8 mouse cellular contexts compared by ENCODE assay signal in the genomic region with DNA sequence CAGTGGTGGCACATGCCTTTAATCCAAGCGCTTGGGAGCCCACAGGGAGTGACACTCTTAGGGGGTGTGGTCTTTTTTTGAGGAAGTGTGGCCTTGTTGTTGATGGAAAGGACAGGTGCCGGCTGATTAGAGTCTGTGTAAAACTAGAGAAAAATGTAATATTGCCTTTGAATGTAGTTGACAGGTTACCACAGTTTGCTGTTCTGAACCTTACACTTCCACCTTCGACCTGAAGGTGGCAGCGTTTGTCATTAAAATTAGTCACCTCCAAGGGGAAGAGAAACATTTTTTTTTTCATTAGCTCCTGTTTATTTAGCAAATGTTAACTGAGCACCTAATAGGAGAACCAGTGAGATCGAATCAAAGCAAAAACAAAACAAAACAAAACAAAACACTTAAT. TPM values are rescaled to one million over a fixed set of nuclear protein-coding genes. Genes with fewer than 3 reads are reported as not detected.
DNase-seq lines count a peak whose midpoint lies in the region; ATAC-seq lines count a peak whose summit lies in the region.

No protein-coding gene starts in this region.

- no peak for ATAC-seq in liver, embryonic 12.5 days
- ATAC-seq in hematopoietic stem cell, adult 5-6 weeks (replicated peaks in 1 of 2; ENCODE audit: insufficient read depth in 1 of 2, low FRiP score in 2 of 2, low TSS enrichment in 1 of 2, low read depth in 1 of 2, poor library complexity in 2 of 2, severe bottlenecking in 2 of 2): peak; percentile 38 to 42

- H3K27ac ChIP-seq in liver, embryonic 12.5 days: no peak overlapping the region
- no peak overlapping the region for H3K27ac ChIP-seq in limb, embryonic 10.5 days

- no peaks in the 10 kb centered on the region for H3K27me3 ChIP-seq in liver, embryonic 12.5 days (replicated peaks)
- no peaks in the 10 kb centered on the region for H3K27me3 ChIP-seq in limb, embryonic 10.5 days (ENCODE audit: low read depth, poor library complexity, severe bottlenecking)

- peaks cover 15% of the 10 kb centered on the region for H3K4me1 ChIP-seq in liver, embryonic 12.5 days
- peaks cover 12% of the 10 kb centered on the region for H3K4me1 ChIP-seq in limb, embryonic 10.5 days

- H3K9ac ChIP-seq in liver, embryonic 12.5 days: no peak overlapping the region

- H3K4me3 ChIP-seq in liver, embryonic 12.5 days: no peak overlapping the region
- no peak overlapping the region for H3K4me3 ChIP-seq in limb, embryonic 10.5 days

- WGBS in liver, embryonic 12.5 days (ENCODE audit: insufficient replicate concordance): 15% methylated on average over 5 of the region's 5 CpGs
- WGBS in limb, embryonic 10.5 days: 33% methylated on average over 5 of the region's 5 CpGs

- H3K36me3 ChIP-seq in liver, embryonic 12.5 days: no peaks in the 10 kb centered on the region
- no peaks in the 10 kb centered on the region for H3K36me3 ChIP-seq in limb, embryonic 10.5 days

- H3K9me3 ChIP-seq in liver, embryonic 12.5 days (replicated peaks): no peaks in the 10 kb centered on the region
- H3K9me3 ChIP-seq in limb, embryonic 10.5 days (replicated peaks): no peaks in the 10 kb centered on the region

- peak; percentile 73 for DNase-seq in liver
- DNase-seq in NIH3T3 (ENCODE audit: low read depth): peak; percentile 91
- DNase-seq in cerebellum, postnatal 10 days: peak; percentile 85 to 89
- peak; percentile 56 for DNase-seq in limb, embryonic 10.5 days (ENCODE audit: low spot score)
- peak; percentile 70 for DNase-seq in retina, postnatal 1 day
- DNase-seq in urinary bladder, postnatal 25 days (ENCODE audit: low spot score): peak; percentile 63

- no peak overlapping the region for H3K4me2 ChIP-seq in liver, embryonic 12.5 days

RNA-seq across cellular contexts. Expression of gene Tctn1, which starts 3.6 kb away (rescaled TPM):
- polyA plus RNA-seq in liver, embryonic 12.5 days (2016; fragmentation: Nextera tagmentation; extraction: Ambion mirVana): 1.2 and 1.7 TPM in 2 replicates
- total RNA-seq in hematopoietic stem cell, adult 5-6 weeks (2017): 7.1 and 12.2 TPM in 2 replicates
- 4.4 and 4.9 TPM in 2 replicates for polyA plus RNA-seq in limb, embryonic 10.5 days (2016; fragmentation: Nextera tagmentation; extraction: Ambion mirVana)

RNA-seq across cellular contexts. Expression of gene Pptc7, which starts 16.3 kb away (rescaled TPM):
- 6.1 and 6.8 TPM in 2 replicates for polyA plus RNA-seq in liver, embryonic 12.5 days (2016; fragmentation: Nextera tagmentation; extraction: Ambion mirVana)
- total RNA-seq in hematopoietic stem cell, adult 5-6 weeks (2017): 18.0 and 20.8 TPM in 2 replicates
- 8.2 and 9.7 TPM in 2 replicates for polyA plus RNA-seq in limb, embryonic 10.5 days (2016; fragmentation: Nextera tagmentation; extraction: Ambion mirVana)
